In the genomic region with DNA sequence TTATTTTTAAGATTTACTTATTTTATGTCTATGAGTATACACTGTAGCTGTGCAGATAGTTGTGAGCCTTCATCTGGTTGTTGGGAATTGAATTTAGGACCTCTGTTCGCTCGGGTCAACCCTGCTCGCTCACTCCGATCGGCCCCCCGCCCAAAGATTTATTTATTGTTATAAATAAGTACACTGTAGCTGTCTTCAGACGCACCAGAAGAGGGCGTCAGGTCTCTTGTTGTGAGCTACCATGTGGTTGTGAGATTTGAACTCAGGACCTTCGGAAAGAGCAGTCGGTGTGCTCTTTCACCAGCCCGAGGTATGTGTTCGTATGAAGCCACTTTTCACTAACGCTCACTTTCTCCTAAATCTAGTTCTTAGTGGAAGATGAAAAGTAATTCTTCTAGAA, we compare ENCODE assay signal across 8 mouse cellular contexts. TPM values are rescaled to one million over a fixed set of nuclear protein-coding genes. Genes with fewer than 3 reads are reported as not detected.
A peak's percentile ranks its signal among the peaks of the same experiment; 100 is the strongest.
DNase-seq lines count a peak whose midpoint lies in the region; ATAC-seq and TF ChIP-seq lines count a peak whose summit lies in the region.

No protein-coding gene starts in this region.

- H3K36me3 ChIP-seq in heart, adult 2 months (ENCODE audit: control insufficient read depth, insufficient read depth, low read length), result peaks cover 6% of the 10 kb centered on the region
- peaks cover 32% of the 10 kb centered on the region for H3K36me3 ChIP-seq in embryonic facial prominence, embryonic 14.5 days (ENCODE audit: control insufficient read depth, insufficient read depth, low read length)
- H3K36me3 ChIP-seq in kidney, adult 2 months (ENCODE audit: control insufficient read depth, insufficient read depth, low read length), result no peaks in the 10 kb centered on the region; the same call in 1 of the 2 replicates

- no peak for ATAC-seq in embryonic facial prominence, embryonic 14.5 days (ENCODE audit: low read depth)
- no peak for ATAC-seq in monocyte, adult 5-6 weeks (replicated peaks; ENCODE audit: insufficient number of reproducible peaks, low FRiP score, low TSS enrichment, poor library complexity, severe bottlenecking)

- no peaks in the 10 kb centered on the region for H3K27me3 ChIP-seq in heart, adult 2 months (ENCODE audit: control insufficient read depth, insufficient read depth, low read length)
- H3K27me3 ChIP-seq in embryonic facial prominence, embryonic 14.5 days (replicated peaks; ENCODE audit: control insufficient read depth, insufficient read depth, low read length), result no peaks in the 10 kb centered on the region
- no peaks in the 10 kb centered on the region for H3K27me3 ChIP-seq in kidney, adult 2 months (replicated peaks; ENCODE audit: control insufficient read depth, insufficient read depth, low read length)

- H3K27ac ChIP-seq in heart, adult 2 months, result peak overlapping the region; percentile 92
- H3K27ac ChIP-seq in embryonic facial prominence, embryonic 14.5 days (replicated peaks; ENCODE audit: low read depth, low read length), result no peak overlapping the region; the same call in 1 of the 2 replicates
- H3K27ac ChIP-seq in kidney, adult 2 months (ENCODE audit: insufficient read depth, low read depth, low read length), result no peak overlapping the region

- H3K9ac ChIP-seq in heart, adult 2 months (ENCODE audit: low read depth, low read length), result no peak overlapping the region; the same call in 1 of the 2 replicates
- H3K9ac ChIP-seq in embryonic facial prominence, embryonic 14.5 days (ENCODE audit: low read depth, low read length), result peak overlapping the region; percentile 96

- H3K4me3 ChIP-seq in heart, adult 2 months, result peak overlapping the region; percentile 99
- H3K4me3 ChIP-seq in embryonic facial prominence, embryonic 14.5 days (ENCODE audit: low read depth, low read length), result peak overlapping the region; percentile 80
- peak overlapping the region; percentile 19; the same call in 1 of the 2 replicates for H3K4me3 ChIP-seq in kidney, adult 2 months (ENCODE audit: insufficient read depth, low read depth, low read length)

- no peak; the same call in 1 of the 2 replicates for TF ChIP-seq CTCF in heart, adult 2 months (IDR thresholded peaks at IDR 0.05)
- no peak for TF ChIP-seq CTCF in kidney, adult 2 months (conservative IDR thresholded peaks at IDR 0.05; ENCODE audit: insufficient read depth, insufficient read length, low read depth, low read length)

- H3K4me2 ChIP-seq in embryonic facial prominence, embryonic 14.5 days (ENCODE audit: low read depth, low read length), result peak overlapping the region; percentile 80

- H3K4me1 ChIP-seq in heart, adult 2 months (ENCODE audit: control insufficient read depth, insufficient read depth, low read length), result peaks cover 2% of the 10 kb centered on the region
- H3K4me1 ChIP-seq in embryonic facial prominence, embryonic 14.5 days (ENCODE audit: control insufficient read depth, insufficient read depth, low read length), result peaks cover 2% of the 10 kb centered on the region; the same call in 1 of the 2 replicates
- H3K4me1 ChIP-seq in kidney, adult 2 months (ENCODE audit: control insufficient read depth, insufficient read depth, low read length), result no peaks in the 10 kb centered on the region

- H3K79me2 ChIP-seq in heart, adult 2 months (replicated peaks; ENCODE audit: control insufficient read depth, insufficient read depth, low read length), result peaks cover 2% of the 10 kb centered on the region

- WGBS in heart, adult 2 months, result 37% methylated on average over 13 of the region's 13 CpGs
- 44% methylated on average over 13 of the region's 13 CpGs for WGBS in embryonic facial prominence, embryonic 14.5 days
- WGBS in kidney, adult 2 months, result 31% methylated on average over 13 of the region's 13 CpGs

- DNase-seq in heart, adult 2 months, result no peak
- DNase-seq in heart, adult 9 months (ENCODE audit: low spot score in 2 of 2), result no peak
- peak; percentile 51 for DNase-seq in ES-CJ7 (ENCODE audit: low read depth, low spot score)
- peak; percentile 16 for DNase-seq in embryonic facial prominence, embryonic 14.5 days (ENCODE audit: low spot score)
- DNase-seq in kidney, adult 2 months, result peak; percentile 7
- peak; percentile 7 for DNase-seq in mesoderm, embryonic 11.5 days (ENCODE audit: low read depth, low spot score)
- DNase-seq in urinary bladder, postnatal 25 days (ENCODE audit: low spot score), result no peak

- no peaks in the 10 kb centered on the region for H3K9me3 ChIP-seq in embryonic facial prominence, embryonic 14.5 days (ENCODE audit: control insufficient read depth, low read length)

- TF ChIP-seq POLR2A in heart, adult 2 months (IDR thresholded peaks at IDR 0.05; ENCODE audit: insufficient read depth, low read depth, low read length), result no peak
- TF ChIP-seq POLR2A in kidney, adult 2 months (IDR thresholded peaks at IDR 0.05; ENCODE audit: low read depth, low read length), result no peak

- intact Hi-C loops in heart, adult 2 months (cut with DNase I), result loop anchor here (2.0 kb wide), 1 partner anchor 37 kb away; the partner anchor contains the start of gene Pgam5

- no peak for TF ChIP-seq EP300 in heart, adult 2 months (IDR thresholded peaks at IDR 0.05; ENCODE audit: insufficient read depth, low read depth, low read length)

RNA-seq across cellular contexts. Expression of gene Ankle2, which starts 0.8 kb away (rescaled TPM):
- total RNA-seq in heart, adult 2 months (2021), result 10 to 100 TPM; 27.5 to 32.7 TPM
- 6.7 and 10.0 TPM in 2 replicates for polyA plus RNA-seq in heart, adult 2 months (2012; rRNA removed)
- polyA plus RNA-seq in embryonic facial prominence, embryonic 14.5 days (2014; fragmentation: Nextera tagmentation; extraction: Ambion mirVana), result 26.5 and 29.1 TPM in 2 replicates
- polyA plus RNA-seq in kidney, adult 2 months (2012; rRNA removed), result 7.5 and 8.6 TPM in 2 replicates
- total RNA-seq in monocyte, adult 5-6 weeks (2017), result 62.3 to 65.9 TPM (median 64.4 TPM) in 3 replicates

RNA-seq across cellular contexts. Expression of gene Pgam5, which starts 38.1 kb away (rescaled TPM):
- total RNA-seq in heart, adult 2 months (2021), result 10 to 100 TPM; 31.3 to 33.6 TPM
- polyA plus RNA-seq in heart, adult 2 months (2012; rRNA removed), result 20.9 and 29.3 TPM in 2 replicates
- polyA plus RNA-seq in embryonic facial prominence, embryonic 14.5 days (2014; fragmentation: Nextera tagmentation; extraction: Ambion mirVana), result 57.5 and 68.9 TPM in 2 replicates
- polyA plus RNA-seq in kidney, adult 2 months (2012; rRNA removed), result 17.0 and 18.1 TPM in 2 replicates
- 23.6 to 27.7 TPM (median 24.7 TPM) in 3 replicates for total RNA-seq in monocyte, adult 5-6 weeks (2017)

RNA-seq across cellular contexts. Expression of gene Pxmp2, which starts 54.3 kb away (rescaled TPM):
- 100 to 1,000 TPM; 107 to 137 TPM for total RNA-seq in heart, adult 2 months (2021)
- polyA plus RNA-seq in heart, adult 2 months (2012; rRNA removed), result 85.0 and 101 TPM in 2 replicates
- polyA plus RNA-seq in embryonic facial prominence, embryonic 14.5 days (2014; fragmentation: Nextera tagmentation; extraction: Ambion mirVana), result 5.2 and 6.7 TPM in 2 replicates
- 73.1 and 83.7 TPM in 2 replicates for polyA plus RNA-seq in kidney, adult 2 months (2012; rRNA removed)
- total RNA-seq in monocyte, adult 5-6 weeks (2017), result 0.53 to 9.9 TPM (median 2.7 TPM) in 3 replicates

RNA-seq across cellular contexts. Expression of gene Pole, which starts 54.5 kb away (rescaled TPM):
- 1 to 10 TPM; 1.7 to 2.8 TPM for total RNA-seq in heart, adult 2 months (2021)
- 1.2 and 1.3 TPM in 2 replicates for polyA plus RNA-seq in heart, adult 2 months (2012; rRNA removed)
- 20.5 and 24.5 TPM in 2 replicates for polyA plus RNA-seq in embryonic facial prominence, embryonic 14.5 days (2014; fragmentation: Nextera tagmentation; extraction: Ambion mirVana)
- 1.7 and 2.0 TPM in 2 replicates for polyA plus RNA-seq in kidney, adult 2 months (2012; rRNA removed)
- total RNA-seq in monocyte, adult 5-6 weeks (2017), result 2.1 to 5.1 TPM (median 4.1 TPM) in 3 replicates

RNA-seq across cellular contexts. Expression of gene Golga3, which starts 55.1 kb away (rescaled TPM):
- 10 to 100 TPM; 47.2 to 53.6 TPM for total RNA-seq in heart, adult 2 months (2021)
- 9.8 and 18.8 TPM in 2 replicates for polyA plus RNA-seq in heart, adult 2 months (2012; rRNA removed)
- 30.1 and 31.5 TPM in 2 replicates for polyA plus RNA-seq in embryonic facial prominence, embryonic 14.5 days (2014; fragmentation: Nextera tagmentation; extraction: Ambion mirVana)
- polyA plus RNA-seq in kidney, adult 2 months (2012; rRNA removed), result 7.8 and 8.6 TPM in 2 replicates
- 26.9 to 50.9 TPM (median 39.0 TPM) in 3 replicates for total RNA-seq in monocyte, adult 5-6 weeks (2017)

Comparison
In these comparisons a context has a peak if more than half of its experiments do, and no peak if none do; other contexts are left out.
1. DNase-seq: peak in ES-CJ7 (single experiment), embryonic facial prominence, embryonic 14.5 days (single experiment), kidney, adult 2 months (single experiment) and mesoderm, embryonic 11.5 days (single experiment); none in heart, adult 2 months (0 of 2), heart, adult 9 months (0 of 2) and urinary bladder, postnatal 25 days (single experiment).
2. H3K4me3 ChIP-seq: peak in every context shown above with its lines; median percentile 99 in heart, adult 2 months; 80 in embryonic facial prominence, embryonic 14.5 days; 19 in kidney, adult 2 months.